Mouse (Mus musculus) embryonic facial prominence, embryonic 12.5 days (tissue): ENCODE results near the gene Olfr564. TPM values are rescaled to one million over a fixed set of nuclear protein-coding genes. Genes with fewer than 3 reads are reported as not detected.

Source experiments
- ATAC-seq: fragments of 200-750 bp; cut with Nextera tagmentation; 2 replicates; pipeline ENCODE4 v1.8.0; 2017; ENCODE audit not compliant: insufficient number of reproducible peaks, insufficient read depth, low FRiP score, low TSS enrichment
- H3K27ac ChIP-seq: fragments of 300-500 bp; sonication (generic); 2 replicates; pipeline ENCODE4 v1.5.1; 2016; ENCODE audit warnings: mild to moderate bottlenecking
- H3K27me3 ChIP-seq: fragments of 300-500 bp; sonication (generic); 2 replicates; pipeline ENCODE4 v1.6.1; 2016; ENCODE audit warnings: mild to moderate bottlenecking, moderate library complexity
- H3K36me3 ChIP-seq: fragments of 300-500 bp; sonication (generic); 2 replicates; pipeline ENCODE4 v1.6.1; 2016; ENCODE audit warnings: mild to moderate bottlenecking
- H3K4me1 ChIP-seq: fragments of 300-500 bp; sonication (generic); 2 replicates; pipeline ENCODE4 v1.6.1; 2016
- H3K4me2 ChIP-seq: fragments of 300-500 bp; sonication (generic); replicated peaks from 2 replicates; pipeline ENCODE4 v1.6.1; 2016; ENCODE audit warnings: mild to moderate bottlenecking, moderate library complexity
- H3K4me3 ChIP-seq: fragments of 300-500 bp; sonication (generic); 2 replicates; pipeline ENCODE4 v1.5.1; 2016; ENCODE audit warnings: mild to moderate bottlenecking
- H3K9ac ChIP-seq: fragments of 300-500 bp; sonication (generic); 2 replicates; pipeline ENCODE4 v1.6.1; 2016; ENCODE audit warnings: mild to moderate bottlenecking, moderate library complexity
- H3K9me3 ChIP-seq: fragments of 300-500 bp; sonication (generic); 2 replicates; pipeline ENCODE4 v1.6.1; 2016; ENCODE audit warnings: mild to moderate bottlenecking, moderate library complexity
- WGBS: fragments of 180-500 bp; shearing (Covaris S2); methylation state at CpG from one replicate; pipeline ENCODE4 v1.1.7; 2016; 5-methylcytosine and 5-hydroxymethylcytosine counted together
- polyA plus RNA-seq: library from polyadenylated mRNA; unstranded; fragments of >200 nt; fragmentation: Nextera tagmentation; extraction: Ambion mirVana; gene quantifications from 2 replicates; pipeline ENCODE4 v1.2.1, GENCODE M21; 2016

Gene Olfr564
- polyA plus RNA-seq = not detected in 2 replicates

DNA sequence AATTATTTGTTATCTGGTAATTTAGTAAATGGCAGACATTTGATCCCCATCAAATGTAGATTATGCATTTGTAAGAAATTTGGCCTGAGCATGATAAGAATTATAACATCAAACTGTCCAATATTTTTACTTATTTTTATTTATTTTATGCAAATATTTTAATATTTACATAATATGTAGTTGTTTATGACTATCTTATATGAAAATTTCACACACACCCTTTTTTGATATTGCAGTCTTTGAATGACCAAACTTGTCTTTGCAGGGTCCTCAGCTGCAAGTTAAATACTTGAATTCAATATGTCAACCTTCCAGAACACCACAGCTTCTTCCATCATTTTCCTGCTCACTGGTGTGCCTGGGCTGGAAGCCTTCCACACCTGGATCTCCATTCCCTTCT is at the start of gene Olfr564:
TSS of gene Olfr564 (plus strand) at position 301 of the 400 bp plus-strand sequence.
- Histone ChIP-seq H3K4me1 (no peaks in the 10 kb centered on the region), H3K9ac (no peak within 1 kb of the TSS), H3K27ac (no peak within 1 kb of the TSS), H3K27me3 (no peaks in the 10 kb centered on the region), H3K4me2 (no peak within 1 kb of the TSS), H3K36me3 (no peaks in the 10 kb centered on the region), H3K4me3 (no peak within 1 kb of the TSS), H3K9me3 (no peaks in the 10 kb centered on the region)
- ATAC-seq = no peak

DNA sequence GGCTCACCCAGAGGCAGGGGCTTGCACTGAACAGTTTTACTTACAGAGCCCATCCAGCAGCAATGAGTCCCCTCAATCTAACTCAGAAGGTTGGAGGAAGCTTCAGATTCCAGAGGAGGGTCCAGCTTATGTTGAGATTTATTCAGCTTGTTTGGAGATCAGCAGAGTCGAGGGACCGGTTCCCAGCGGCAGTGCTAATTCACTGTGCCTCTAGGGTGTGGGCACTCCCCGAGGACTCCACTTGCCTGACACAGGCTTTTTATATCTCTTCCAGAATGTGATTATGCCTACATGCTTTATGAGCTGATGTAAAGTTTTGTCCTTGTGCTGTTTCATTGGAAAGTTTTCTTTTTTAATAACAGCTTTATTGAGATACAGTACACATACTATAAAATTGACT is 44.0 kb upstream of the Olfr564 start, which contains the start of the genes Olfr560 and Olfr78:
TSS of gene Olfr560 (minus strand) at position 101 of the 400 bp plus-strand sequence.
TSS of gene Olfr78 (minus strand) at position 206 of the 400 bp plus-strand sequence.
- Histone ChIP-seq H3K36me3 (no peaks in the 10 kb centered on the region), H3K4me2 (no peak within 1 kb of the TSS), H3K9ac (no peak within 1 kb of the TSS), H3K27ac (no peak within 1 kb of the TSS), H3K4me1 (no peaks in the 10 kb centered on the region), H3K27me3 (no peaks in the 10 kb centered on the region), H3K9me3 (no peaks in the 10 kb centered on the region), H3K4me3 (no peak within 1 kb of the TSS)
- WGBS = 73% methylated on average over 4 of the region's 4 CpGs
- no peak for ATAC-seq

DNA sequence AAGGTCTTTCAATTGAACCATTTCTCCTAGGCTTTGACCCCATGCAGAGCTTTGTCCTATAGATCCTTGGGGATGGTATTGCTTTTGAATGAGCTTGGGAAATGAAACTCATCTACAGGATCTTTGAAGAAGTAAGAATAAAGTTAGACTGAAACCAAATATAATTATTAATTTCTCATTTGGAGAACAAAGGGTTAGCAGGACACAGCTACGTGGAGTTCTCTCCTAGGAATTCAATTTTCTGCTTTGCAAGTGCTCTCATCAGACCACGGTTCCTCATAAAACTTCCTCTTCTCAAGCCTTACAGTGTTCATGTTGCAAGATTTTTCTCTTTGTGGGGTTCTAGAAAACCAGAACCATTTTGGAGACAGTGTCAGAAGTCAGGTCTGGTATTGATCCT is 32.4 kb upstream of the Olfr564 start, which contains the start of gene Olfr561:
TSS of gene Olfr561 (plus strand) at position 301 of the 400 bp plus-strand sequence.
- WGBS = 79% methylated on average over 2 of the region's 2 CpGs
- Histone ChIP-seq H3K27me3 (no peaks in the 10 kb centered on the region), H3K36me3 (no peaks in the 10 kb centered on the region), H3K9ac (no peak within 1 kb of the TSS), H3K4me1 (no peaks in the 10 kb centered on the region), H3K27ac (no peak within 1 kb of the TSS), H3K4me2 (no peak within 1 kb of the TSS), H3K4me3 (no peak within 1 kb of the TSS), H3K9me3 (no peaks in the 10 kb centered on the region)
- no peak for ATAC-seq

Other genes with a start within 250 kb of the Olfr564 start
- 0.51 and 0.59 TPM in 2 replicates for gene Trim21, start 238.0 kb upstream of the Olfr564 start, polyA plus RNA-seq
- gene Olfr550, start 232.0 kb upstream of the Olfr564 start, polyA plus RNA-seq = 0.04 and 0.14 TPM in 2 replicates
- not detected in 2 replicates for gene Olfr551, start 211.6 kb upstream of the Olfr564 start, polyA plus RNA-seq
- gene Olfr552, start 205.7 kb upstream of the Olfr564 start, polyA plus RNA-seq = not detected in 2 replicates
- gene Olfr553, start 185.3 kb upstream of the Olfr564 start, polyA plus RNA-seq = not detected in 2 replicates
- gene Olfr554, start 165.0 kb upstream of the Olfr564 start, polyA plus RNA-seq = not detected in 2 replicates
- gene Olfr555, start 144.7 kb upstream of the Olfr564 start, polyA plus RNA-seq = not detected in 2 replicates
- gene Olfr556, start 138.6 kb upstream of the Olfr564 start, polyA plus RNA-seq = not detected in 2 replicates
- gene Trim68, start 116.2 kb upstream of the Olfr564 start, polyA plus RNA-seq = 16.4 and 17.4 TPM in 2 replicates
- not detected in 2 replicates for gene Olfr557, start 107.6 kb upstream of the Olfr564 start, polyA plus RNA-seq
- 0.55 and 0.98 TPM in 2 replicates for gene Olfr558, start 101.3 kb upstream of the Olfr564 start, polyA plus RNA-seq
- gene Olfr33, start 84.4 kb upstream of the Olfr564 start, polyA plus RNA-seq = not detected in 2 replicates
- not detected in 2 replicates for gene Olfr559, start 76.0 kb upstream of the Olfr564 start, polyA plus RNA-seq
- gene Olfr560, start 44.1 kb upstream of the Olfr564 start, polyA plus RNA-seq = not detected in 2 replicates
- 0.18 and 0.19 TPM in 2 replicates for gene Olfr78, start 44.0 kb upstream of the Olfr564 start, polyA plus RNA-seq
- not detected in 2 replicates for gene Olfr561, start 32.3 kb upstream of the Olfr564 start, polyA plus RNA-seq
- gene Olfr566, start 55.3 kb downstream of the Olfr564 start, polyA plus RNA-seq = not detected in 2 replicates
- not detected in 2 replicates for gene Olfr568, start 73.6 kb downstream of the Olfr564 start, polyA plus RNA-seq
- gene Olfr569, start 87.4 kb downstream of the Olfr564 start, polyA plus RNA-seq = not detected in 2 replicates
- gene Olfr570, start 91.1 kb downstream of the Olfr564 start, polyA plus RNA-seq = not detected in 2 replicates
- gene Olfr571, start 114.1 kb downstream of the Olfr564 start, polyA plus RNA-seq = 0.06 and 0.23 TPM in 2 replicates
- gene Olfr572, start 120.9 kb downstream of the Olfr564 start, polyA plus RNA-seq = not detected in 2 replicates
- not detected in 2 replicates for gene Olfr573-ps1, start 139.1 kb downstream of the Olfr564 start, polyA plus RNA-seq
- gene Olfr574, start 145.0 kb downstream of the Olfr564 start, polyA plus RNA-seq = not detected in 2 replicates
- not detected in 2 replicates for gene Olfr575, start 155.3 kb downstream of the Olfr564 start, polyA plus RNA-seq
- not detected in 2 replicates for gene Olfr576, start 159.2 kb downstream of the Olfr564 start, polyA plus RNA-seq
- not detected in 2 replicates for gene Olfr577, start 172.5 kb downstream of the Olfr564 start, polyA plus RNA-seq
- gene Olfr578, start 185.8 kb downstream of the Olfr564 start, polyA plus RNA-seq = not detected in 2 replicates
- not detected in 2 replicates for gene Olfr582, start 234.5 kb downstream of the Olfr564 start, polyA plus RNA-seq
- not detected in 2 replicates for gene Olfr583, start 247.8 kb downstream of the Olfr564 start, polyA plus RNA-seq